Mouse (Mus musculus) liver, embryonic 14.5 days (tissue): Measurements from ENCODE around the gene Spats2.
"Not testable (repeated sequence)": the region's sequence is repeated elsewhere in the genome, so short reads cannot be mapped to it uniquely, and the experiment has no call there.

Source experiments
- CTCF ChIP-seq: IDR thresholded peaks from 2 replicates; pipeline ENCODE4 v1.5.1; 2016; ENCODE audit warnings: antibody characterized with exemption, low read depth, control low read depth
- EP300 ChIP-seq: IDR thresholded peaks from 2 replicates; pipeline ENCODE4 v1.6.1; 2016; ENCODE audit warnings: antibody characterized with exemption, low read depth

GRCm38 (mm10) chr15:99253175-99253479, 127.4 kb downstream of the Spats2 start:
- TF ChIP-seq CTCF, EP300: not testable (repeated sequence)
